In the genomic region with DNA sequence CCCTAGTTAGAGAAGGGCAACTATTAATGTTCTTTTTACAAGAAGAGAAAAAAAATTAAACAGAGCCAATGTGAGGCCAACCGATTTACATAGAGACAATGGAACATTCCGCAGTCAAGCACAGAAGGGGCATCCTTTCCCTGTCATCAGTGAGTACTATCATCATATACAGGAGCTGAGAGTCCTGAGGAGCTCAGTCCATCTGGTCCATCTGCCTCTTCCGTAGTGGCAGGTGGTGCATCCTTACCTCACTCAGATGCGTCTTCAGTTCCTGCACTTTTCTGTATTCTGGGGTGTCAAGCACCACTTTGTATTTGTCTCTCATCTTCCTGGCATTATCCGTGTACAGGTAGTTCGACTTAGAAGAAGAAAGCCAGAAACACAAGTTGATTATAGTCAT, we compare ENCODE assay signal across 9 mouse cellular contexts.
"Had no signal": no experiment of that assay in that cellular context is flagged by ENCODE, and none has a peak within 500 bp of the region (broad histone marks: within the 10 kb centered on the region; RNA-seq: fewer than 3 reads in every experiment).

No protein-coding gene starts in this region.

- DNase-seq: kidney, postnatal 14 days; liver; liver, embryonic 13.5 days; liver, postnatal 0 days; lung, postnatal 14 days; retina, postnatal 1 day; right cerebral cortex, postnatal 4 days; thymus, adult 2 months; thymus, postnatal 25 days had no signal
